Mouse (Mus musculus): ENCODE results near the gene Ubtfl1. TPM values are rescaled to one million over a fixed set of nuclear protein-coding genes. Genes with fewer than 3 reads are reported as not detected.
"Not testable (repeated sequence)": the region's sequence is repeated elsewhere in the genome, so short reads cannot be mapped to it uniquely, and the experiment has no call there.

The Ubtfl1 gene
- not detected in 2 replicates for polyA plus RNA-seq (2015; fragmentation: Nextera tagmentation; extraction: Ambion mirVana)

GRCm38 (mm10) chr9:18404118-18404517 is at the start of gene Ubtfl1:
Gene Ubtfl1 (plus strand): TSS chr9:18404418.
- H3K27me3 ChIP-seq (ENCODE audit: insufficient read depth, low read length): no peaks in the 10 kb centered on the region
- no peak for ATAC-seq (ENCODE audit: low FRiP score, low TSS enrichment)
- H3K4me1 ChIP-seq (ENCODE audit: insufficient read depth, low read length): no peaks in the 10 kb centered on the region
- WGBS: 78% methylated on average over 1 of the region's 1 CpGs
- no peak within 1 kb of the TSS for H3K27ac ChIP-seq (ENCODE audit: low read length)
- H3K9me3 ChIP-seq (ENCODE audit: low read length): no peaks in the 10 kb centered on the region
- no peaks in the 10 kb centered on the region for H3K36me3 ChIP-seq (ENCODE audit: insufficient read depth, low read length)
- H3K4me3 ChIP-seq (ENCODE audit: low read length): no peak within 1 kb of the TSS
- no peak within 1 kb of the TSS for H3K9ac ChIP-seq (replicated peaks; ENCODE audit: low read length)
- no peak within 1 kb of the TSS for H3K4me2 ChIP-seq (replicated peaks; ENCODE audit: low read depth, low read length)

DNA sequence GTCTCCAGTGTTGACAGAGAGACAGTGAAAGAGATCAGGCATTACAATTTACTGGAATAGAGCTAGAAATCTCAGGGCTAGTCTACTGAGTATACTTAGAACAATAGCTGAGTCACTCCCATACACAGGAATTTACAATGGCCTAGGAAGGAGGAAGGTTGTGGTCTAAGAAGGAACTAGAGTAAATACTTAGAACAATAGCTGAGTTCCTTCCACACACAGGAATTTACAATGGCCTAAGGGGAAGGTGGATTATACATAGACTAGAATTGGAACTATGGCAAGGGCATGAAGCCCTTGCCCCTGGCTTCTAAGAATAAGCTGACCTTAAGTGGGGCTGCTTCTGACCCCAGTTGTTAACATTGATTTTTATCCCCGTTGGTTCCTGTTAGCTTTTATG is 31.2 kb upstream of the Ubtfl1 start:
- H3K27ac ChIP-seq (ENCODE audit: low read length); ATAC-seq (ENCODE audit: low FRiP score, low TSS enrichment); H3K4me3 ChIP-seq (ENCODE audit: low read length); H3K9me3 ChIP-seq (ENCODE audit: low read length); H3K9ac ChIP-seq (replicated peaks; ENCODE audit: low read length); H3K36me3 ChIP-seq (ENCODE audit: insufficient read depth, low read length); H3K4me1 ChIP-seq (ENCODE audit: insufficient read depth, low read length); H3K27me3 ChIP-seq (ENCODE audit: insufficient read depth, low read length); H3K4me2 ChIP-seq (replicated peaks; ENCODE audit: low read depth, low read length): not testable (repeated sequence)
- 81% methylated on average over 1 of the region's 1 CpGs for WGBS

- H3K27ac ChIP-seq (ENCODE audit: low read length): no peak overlapping the region
- peak overlapping the region; percentile 26; the same call in 1 of the 2 replicates for H3K4me3 ChIP-seq (ENCODE audit: low read length)
- 20% methylated on average over 6 of the region's 6 CpGs for WGBS
- H3K4me2 ChIP-seq (replicated peaks; ENCODE audit: low read depth, low read length): peak overlapping the region; percentile 41
- H3K9ac ChIP-seq (replicated peaks; ENCODE audit: low read length): no peak overlapping the region; the same call in 1 of the 2 replicates
- H3K27me3 ChIP-seq (ENCODE audit: insufficient read depth, low read length): no peaks in the 10 kb centered on the region
- no peaks in the 10 kb centered on the region for H3K36me3 ChIP-seq (ENCODE audit: insufficient read depth, low read length)
- H3K9me3 ChIP-seq (ENCODE audit: low read length): no peaks in the 10 kb centered on the region
- H3K4me1 ChIP-seq (ENCODE audit: insufficient read depth, low read length): no peaks in the 10 kb centered on the region
- ATAC-seq (ENCODE audit: low FRiP score, low TSS enrichment): no peak
Measured at GRCm38 (mm10) chr9:18385782-18386181, 18.4 kb upstream of the Ubtfl1 start.

- H3K4me3 ChIP-seq (ENCODE audit: low read length): no peak overlapping the region
- no peaks in the 10 kb centered on the region for H3K4me1 ChIP-seq (ENCODE audit: insufficient read depth, low read length)
- H3K27ac ChIP-seq (ENCODE audit: low read length): no peak overlapping the region
- no peak overlapping the region for H3K4me2 ChIP-seq (replicated peaks; ENCODE audit: low read depth, low read length)
- no peaks in the 10 kb centered on the region for H3K27me3 ChIP-seq (ENCODE audit: insufficient read depth, low read length)
- WGBS: 75% methylated on average over 1 of the region's 1 CpGs
- H3K36me3 ChIP-seq (ENCODE audit: insufficient read depth, low read length): no peaks in the 10 kb centered on the region
- no peak overlapping the region for H3K9ac ChIP-seq (replicated peaks; ENCODE audit: low read length)
- ATAC-seq (ENCODE audit: low FRiP score, low TSS enrichment): no peak
- no peaks in the 10 kb centered on the region for H3K9me3 ChIP-seq (ENCODE audit: low read length)
Measured at GRCm38 (mm10) chr9:18399629-18400028, 4.6 kb upstream of the Ubtfl1 start.

GRCm38 (mm10) chr9:18402895-18403294 is 1.3 kb upstream of the Ubtfl1 start, which contains the start of gene Naalad2:
Gene Naalad2 (minus strand): TSS chr9:18402995.
- 87% methylated on average over 2 of the region's 2 CpGs for WGBS
- not testable (repeated sequence) for ATAC-seq (ENCODE audit: low FRiP score, low TSS enrichment)

DNA sequence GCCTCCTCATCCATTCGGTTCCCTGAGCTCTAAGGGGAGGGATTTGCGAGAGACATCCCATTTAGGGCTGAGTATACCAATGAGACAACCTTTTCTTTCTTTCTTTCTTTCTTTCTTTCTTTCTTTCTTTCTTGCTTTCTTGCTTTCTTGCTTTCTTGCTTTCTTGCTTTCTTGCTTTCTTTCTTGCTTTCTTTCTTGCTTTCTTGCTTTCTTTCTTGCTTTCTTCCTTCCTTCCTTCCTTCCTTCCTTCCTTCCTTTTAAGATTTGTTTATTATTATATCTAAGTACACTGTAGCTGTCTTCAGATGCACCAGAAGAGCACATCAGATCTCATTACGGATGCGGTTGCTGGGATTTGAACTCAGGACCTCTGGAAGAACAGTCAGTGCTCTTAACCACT is 8.2 kb downstream of the Ubtfl1 start:
- H3K9me3 ChIP-seq (ENCODE audit: low read length); H3K9ac ChIP-seq (replicated peaks; ENCODE audit: low read length); H3K4me3 ChIP-seq (ENCODE audit: low read length); H3K36me3 ChIP-seq (ENCODE audit: insufficient read depth, low read length); ATAC-seq (ENCODE audit: low FRiP score, low TSS enrichment); H3K27ac ChIP-seq (ENCODE audit: low read length); H3K27me3 ChIP-seq (ENCODE audit: insufficient read depth, low read length); H3K4me2 ChIP-seq (replicated peaks; ENCODE audit: low read depth, low read length); H3K4me1 ChIP-seq (ENCODE audit: insufficient read depth, low read length): not testable (repeated sequence)
- WGBS: 88% methylated on average over 4 of the region's 4 CpGs

More at GRCm38 (mm10) chr9:18402895-18403294, 1.3 kb upstream of the Ubtfl1 start, which contains the start of gene Naalad2:
- not testable (repeated sequence) for H3K9me3 ChIP-seq (ENCODE audit: low read length); H3K36me3 ChIP-seq (ENCODE audit: insufficient read depth, low read length); H3K4me2 ChIP-seq (replicated peaks; ENCODE audit: low read depth, low read length); H3K27ac ChIP-seq (ENCODE audit: low read length); H3K4me3 ChIP-seq (ENCODE audit: low read length); H3K9ac ChIP-seq (replicated peaks; ENCODE audit: low read length); H3K27me3 ChIP-seq (ENCODE audit: insufficient read depth, low read length); H3K4me1 ChIP-seq (ENCODE audit: insufficient read depth, low read length)

GRCm38 (mm10) chr9:18430354-18430753 is 26.1 kb downstream of the Ubtfl1 start, which contains the start of gene Mbd3l2:
Gene Mbd3l2 (plus strand): TSS chr9:18430654.
- Histone ChIP-seq H3K27ac (ENCODE audit: low read length) (no peak within 1 kb of the TSS), H3K4me2 (replicated peaks; ENCODE audit: low read depth, low read length) (no peak within 1 kb of the TSS), H3K9ac (replicated peaks; ENCODE audit: low read length) (no peak within 1 kb of the TSS), H3K27me3 (ENCODE audit: insufficient read depth, low read length) (no peaks in the 10 kb centered on the region), H3K36me3 (ENCODE audit: insufficient read depth, low read length) (no peaks in the 10 kb centered on the region), H3K4me1 (ENCODE audit: insufficient read depth, low read length) (no peaks in the 10 kb centered on the region), H3K4me3 (ENCODE audit: low read length) (no peak within 1 kb of the TSS), H3K9me3 (ENCODE audit: low read length) (no peaks in the 10 kb centered on the region)
- ATAC-seq (ENCODE audit: low FRiP score, low TSS enrichment): no peak

DNA sequence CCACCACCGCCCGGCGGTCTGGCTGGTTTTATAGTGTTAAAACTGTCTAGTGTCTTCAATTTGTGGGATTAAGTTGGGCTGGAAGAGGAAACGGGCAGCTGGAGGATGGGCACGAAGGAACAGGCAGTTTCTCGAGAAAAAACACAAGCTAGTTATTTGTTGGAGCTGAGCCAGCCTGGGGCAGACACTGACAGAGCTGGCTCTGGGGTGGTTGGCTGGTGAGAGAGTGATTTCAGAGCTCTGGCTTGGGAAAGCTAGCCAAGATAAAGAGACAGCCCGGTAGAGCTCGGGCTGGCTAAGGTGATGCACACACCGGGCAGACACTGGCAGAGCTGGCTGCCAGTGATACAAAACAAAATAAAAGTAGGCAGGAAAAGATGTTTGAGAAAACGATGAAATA is 27.5 kb downstream of the Ubtfl1 start:
- Histone ChIP-seq H3K9me3 (ENCODE audit: low read length) (no peaks in the 10 kb centered on the region), H3K4me2 (replicated peaks; ENCODE audit: low read depth, low read length) (no peak overlapping the region), H3K4me1 (ENCODE audit: insufficient read depth, low read length) (no peaks in the 10 kb centered on the region), H3K27me3 (ENCODE audit: insufficient read depth, low read length) (no peaks in the 10 kb centered on the region), H3K27ac (ENCODE audit: low read length) (no peak overlapping the region), H3K9ac (replicated peaks; ENCODE audit: low read length) (no peak overlapping the region), H3K4me3 (ENCODE audit: low read length) (no peak overlapping the region), H3K36me3 (ENCODE audit: insufficient read depth, low read length) (no peaks in the 10 kb centered on the region)
- WGBS: 87% methylated on average over 10 of the region's 10 CpGs
- ATAC-seq (ENCODE audit: low FRiP score, low TSS enrichment): no peak

DNA sequence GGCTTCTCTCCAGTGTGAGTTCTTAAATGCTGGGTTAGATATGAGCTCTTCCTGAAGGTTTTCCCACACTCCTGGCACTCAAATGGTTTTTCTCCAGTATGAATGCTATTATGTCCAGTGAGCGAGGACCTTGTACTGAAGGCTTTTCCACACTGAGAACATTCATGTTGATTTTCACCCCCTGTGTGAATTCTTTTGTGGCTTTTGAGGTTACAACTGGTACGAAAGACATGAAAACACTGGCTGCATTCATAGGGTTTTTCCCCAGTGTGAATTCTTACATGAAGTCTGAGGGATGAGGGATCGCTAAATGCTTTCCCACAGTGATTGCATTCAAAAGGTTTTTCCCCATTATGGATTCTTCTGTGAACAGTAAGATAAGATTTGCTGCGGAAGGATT is 52.3 kb downstream of the Ubtfl1 start:
- Histone ChIP-seq H3K9ac (replicated peaks; ENCODE audit: low read length) (no peak overlapping the region), H3K9me3 (ENCODE audit: low read length) (peaks cover 7% of the 10 kb centered on the region)
- 96% methylated on average over 4 of the region's 4 CpGs for WGBS

More for the DNA sequence above, 52.3 kb downstream of the Ubtfl1 start:
- Histone ChIP-seq H3K27me3 (ENCODE audit: insufficient read depth, low read length) (no peaks in the 10 kb centered on the region), H3K4me1 (ENCODE audit: insufficient read depth, low read length) (no peaks in the 10 kb centered on the region), H3K4me2 (replicated peaks; ENCODE audit: low read depth, low read length) (no peak overlapping the region), H3K27ac (ENCODE audit: low read length) (no peak overlapping the region), H3K36me3 (ENCODE audit: insufficient read depth, low read length) (peaks cover 34% of the 10 kb centered on the region), H3K4me3 (ENCODE audit: low read length) (no peak overlapping the region)
- ATAC-seq (ENCODE audit: low FRiP score, low TSS enrichment): no peak

Measured in kidney, embryonic 16.5 days (tissue).